Comparison of ENCODE assay signal across 8 mouse cellular contexts in genomic region chr2:158408997-158409594, GRCm38 (mm10). TPM values are rescaled to one million over a fixed set of nuclear protein-coding genes. Genes with fewer than 3 reads are reported as not detected.
A peak's percentile ranks its signal among the peaks of the same experiment; 100 is the strongest.
DNase-seq lines count a peak whose midpoint lies in the region; ATAC-seq and TF ChIP-seq lines count a peak whose summit lies in the region.

No protein-coding gene starts in this region.

- no peak for TF ChIP-seq POLR2A in MEL (IDR thresholded peaks at IDR 0.05; ENCODE audit: control insufficient read depth in 1 of 2, insufficient read depth in 1 of 2, low read depth in 1 of 2, low read length in 2 of 2, poor library complexity in 1 of 2)

- TF ChIP-seq RAD21 in MEL (IDR thresholded peaks at IDR 0.05; ENCODE audit: low read depth, low read length): no peak

- H3K27ac ChIP-seq in heart, embryonic 13.5 days (replicated peaks): no peak overlapping the region; the same call in 1 of the 2 replicates
- no peak overlapping the region for H3K27ac ChIP-seq in MEL (ENCODE audit: control insufficient read depth, low read depth, low read length)
- peak overlapping the region; percentile 72 for H3K27ac ChIP-seq in hindbrain, embryonic 13.5 days
- peak overlapping the region; percentile 65 for H3K27ac ChIP-seq in midbrain, embryonic 14.5 days (replicated peaks; ENCODE audit: low read depth, low read length)

- no peaks in the 10 kb centered on the region for H3K36me3 ChIP-seq in heart, embryonic 13.5 days
- peaks cover 0 to 34% of the 10 kb centered on the region in 2 experiments; a peak in 2 of 4 replicates for H3K36me3 ChIP-seq in MEL (ENCODE audit: control insufficient read depth in 1 of 2, insufficient read depth in 2 of 2, low read length in 2 of 2)
- H3K36me3 ChIP-seq in hindbrain, embryonic 13.5 days: no peaks in the 10 kb centered on the region
- no peaks in the 10 kb centered on the region for H3K36me3 ChIP-seq in midbrain, embryonic 14.5 days (ENCODE audit: control insufficient read depth, insufficient read depth, low read length)

- peaks cover 33% of the 10 kb centered on the region for H3K4me1 ChIP-seq in heart, embryonic 13.5 days
- peaks cover 11 to 22% of the 10 kb centered on the region in 2 experiments for H3K4me1 ChIP-seq in MEL (ENCODE audit: control insufficient read depth in 1 of 2, insufficient read depth in 2 of 2, low read length in 2 of 2)
- peaks cover 37% of the 10 kb centered on the region for H3K4me1 ChIP-seq in hindbrain, embryonic 13.5 days (replicated peaks)
- H3K4me1 ChIP-seq in midbrain, embryonic 14.5 days (ENCODE audit: control insufficient read depth, insufficient read depth, low read length): peaks cover 25% of the 10 kb centered on the region

- H3K4me3 ChIP-seq in heart, embryonic 13.5 days: peak overlapping the region; percentile 97
- peak overlapping the region; percentile 62 to 68 for H3K4me3 ChIP-seq in MEL (ENCODE audit: control insufficient read depth in 1 of 2, insufficient read depth in 1 of 2, low read depth in 2 of 2, low read length in 2 of 2)
- H3K4me3 ChIP-seq in hindbrain, embryonic 13.5 days: peak overlapping the region; percentile 80
- peak overlapping the region; percentile 95 for H3K4me3 ChIP-seq in midbrain, embryonic 14.5 days (replicated peaks; ENCODE audit: low read depth, low read length)

- no peak for TF ChIP-seq EP300 in MEL (IDR thresholded peaks at IDR 0.05; ENCODE audit: low read depth in 1 of 2, low read length in 2 of 2)

- intact Hi-C loops in heart, postnatal 10 days (cut with DNase I): no loop called here

- H3K4me2 ChIP-seq in heart, embryonic 13.5 days: peak overlapping the region; percentile 98
- peak overlapping the region; percentile 53 for H3K4me2 ChIP-seq in hindbrain, embryonic 13.5 days
- peak overlapping the region; percentile 52 for H3K4me2 ChIP-seq in midbrain, embryonic 14.5 days (ENCODE audit: low read length)

- no peak for DNase-seq in heart, postnatal 10 days
- DNase-seq in MEL (ENCODE audit: low read depth, low spot score): no peak
- DNase-seq in midbrain, embryonic 14.5 days: no peak
- no peak for DNase-seq in urinary bladder, adult 18-20 months (ENCODE audit: low spot score in 2 of 2)
- DNase-seq in layer of hippocampus, adult 9-11 months: no peak

- no peak for ATAC-seq in heart, embryonic 13.5 days (ENCODE audit: extremely low read depth, insufficient number of reproducible peaks, low FRiP score, low TSS enrichment)
- no peak; the same call in 1 of the 2 replicates for ATAC-seq in hindbrain, embryonic 13.5 days (ENCODE audit: low FRiP score)
- peak; percentile 22; the same call in 1 of the 2 replicates for ATAC-seq in midbrain, embryonic 14.5 days (ENCODE audit: low FRiP score, low TSS enrichment)
- no peak; the same call in 1 of the 2 replicates for ATAC-seq in megakaryocyte-erythroid progenitor cell, adult 5-6 weeks (replicated peaks; ENCODE audit: low FRiP score, low TSS enrichment, poor library complexity, severe bottlenecking)

- H3K9me3 ChIP-seq in heart, embryonic 13.5 days: no peaks in the 10 kb centered on the region
- no peaks in the 10 kb centered on the region for H3K9me3 ChIP-seq in MEL (replicated peaks; ENCODE audit: insufficient read depth, low read length)
- H3K9me3 ChIP-seq in hindbrain, embryonic 13.5 days: no peaks in the 10 kb centered on the region
- no peaks in the 10 kb centered on the region for H3K9me3 ChIP-seq in midbrain, embryonic 14.5 days (ENCODE audit: control insufficient read depth, low read length)

- peak overlapping the region; percentile 75 for H3K9ac ChIP-seq in heart, embryonic 13.5 days
- peak overlapping the region; percentile 56 for H3K9ac ChIP-seq in MEL (ENCODE audit: control insufficient read depth, low read depth, low read length, poor library complexity, severe bottlenecking)
- H3K9ac ChIP-seq in hindbrain, embryonic 13.5 days: peak overlapping the region; percentile 66
- H3K9ac ChIP-seq in midbrain, embryonic 14.5 days (replicated peaks; ENCODE audit: low read length): peak overlapping the region; percentile 90; the same call in 1 of the 2 replicates

- peaks cover 4% of the 10 kb centered on the region for H3K27me3 ChIP-seq in heart, embryonic 13.5 days (replicated peaks)
- peaks cover 3% of the 10 kb centered on the region in 2 experiments for H3K27me3 ChIP-seq in MEL (ENCODE audit: control insufficient read depth in 1 of 2, insufficient read depth in 2 of 2, low read length in 2 of 2)
- no peaks in the 10 kb centered on the region for H3K27me3 ChIP-seq in hindbrain, embryonic 13.5 days
- H3K27me3 ChIP-seq in midbrain, embryonic 14.5 days (ENCODE audit: control insufficient read depth, insufficient read depth, low read length): no peaks in the 10 kb centered on the region

- no peak for TF ChIP-seq CTCF in MEL (IDR thresholded peaks at IDR 0.05 in 2 of 3, conservative IDR thresholded peaks at IDR 0.05 in 1 of 3; ENCODE audit: control insufficient read depth in 1 of 3, insufficient read depth in 1 of 3, low read depth in 2 of 3, low read length in 3 of 3, poor library complexity in 1 of 3, severe bottlenecking in 1 of 3)

- H3K79me2 ChIP-seq in MEL (ENCODE audit: control insufficient read depth, insufficient read depth, low read length, poor library complexity): peaks cover 25% of the 10 kb centered on the region

- WGBS in heart, embryonic 13.5 days: 19% methylated on average over 14 of the region's 14 CpGs
- 23% methylated on average over 14 of the region's 14 CpGs for WGBS in hindbrain, embryonic 13.5 days
- WGBS in midbrain, embryonic 14.5 days: 21% methylated on average over 14 of the region's 14 CpGs

TF ChIP-seq in MEL, 35 proteins besides CTCF, POLR2A, EP300 and RAD21:
- TF ChIP-seq NRF1 (IDR thresholded peaks at IDR 0.05; ENCODE audit: insufficient read depth, low read depth, low read length, poor library complexity, severe bottlenecking): no peak
- TF ChIP-seq MYC (IDR thresholded peaks at IDR 0.05; ENCODE audit: low read depth, low read length): no peak
- no peak for TF ChIP-seq POLR2AphosphoS2 (IDR thresholded peaks at IDR 0.05; ENCODE audit: low read length)
- peak; percentile 53 for TF ChIP-seq GATA1 (IDR thresholded peaks at IDR 0.05; ENCODE audit: low read depth, low read length)
- TF ChIP-seq TCF12 (IDR thresholded peaks at IDR 0.05; ENCODE audit: low read depth, low read length): no peak

RNA-seq across cellular contexts. Expression of gene Ralgapb, which starts 0.6 kb away (rescaled TPM):
- 10.7 and 11.2 TPM in 2 replicates for polyA plus RNA-seq in heart, embryonic 13.5 days (2015; fragmentation: Nextera tagmentation; extraction: Ambion mirVana)
- total RNA-seq in heart, postnatal 10 days (2021): 10 to 100 TPM; 30.5 to 33.3 TPM
- total RNA-seq in MEL (2012; rRNA removed): 15.0 and 15.6 TPM in 2 replicates
- 100 to 1,000 TPM in 1 of 2 experiments, 10 to 100 TPM in 1; 20.7 to 122 TPM for polyA plus RNA-seq in MEL (2012; ENCODE audit: insufficient read depth in 1 of 2, insufficient read length in 2 of 2, low read depth in 1 of 2, low replicate concordance in 2 of 2, missing spikeins in 1 of 2)
- 22.8 and 25.5 TPM in 2 replicates for polyA plus RNA-seq in hindbrain, embryonic 13.5 days (2015; fragmentation: Nextera tagmentation; extraction: Ambion mirVana)
- polyA plus RNA-seq in midbrain, embryonic 14.5 days (2014; fragmentation: Nextera tagmentation; extraction: Ambion mirVana): 31.4 and 32.6 TPM in 2 replicates
- 32.2 and 52.0 TPM in 2 replicates for total RNA-seq in megakaryocyte-erythroid progenitor cell, adult 5-6 weeks (2014; fragmentation: Nextera tagmentation)
- 26.3 and 32.6 TPM in 2 replicates for total RNA-seq in megakaryocyte-erythroid progenitor cell, adult 5-6 weeks (2017)

RNA-seq across cellular contexts. Expression of gene Snhg11, which starts 33.7 kb away (rescaled TPM):
- polyA plus RNA-seq in heart, embryonic 13.5 days (2015; fragmentation: Nextera tagmentation; extraction: Ambion mirVana): 0.60 and 0.95 TPM in 2 replicates
- under 1 TPM in 1 of 2 experiments, not detected in 1; 0.24 TPM for total RNA-seq in heart, postnatal 10 days (2021)
- not detected in 2 replicates for total RNA-seq in MEL (2012; rRNA removed)
- under 1 TPM in 1 of 2 experiments, not detected in 1; 0.06 TPM for polyA plus RNA-seq in MEL (2012; ENCODE audit: insufficient read depth in 1 of 2, insufficient read length in 2 of 2, low read depth in 1 of 2, low replicate concordance in 2 of 2, missing spikeins in 1 of 2)
- polyA plus RNA-seq in hindbrain, embryonic 13.5 days (2015; fragmentation: Nextera tagmentation; extraction: Ambion mirVana): 518 and 582 TPM in 2 replicates
- 225 and 337 TPM in 2 replicates for polyA plus RNA-seq in midbrain, embryonic 14.5 days (2014; fragmentation: Nextera tagmentation; extraction: Ambion mirVana)
- not detected in 2 replicates for total RNA-seq in megakaryocyte-erythroid progenitor cell, adult 5-6 weeks (2014; fragmentation: Nextera tagmentation)
- total RNA-seq in megakaryocyte-erythroid progenitor cell, adult 5-6 weeks (2017): not detected in 2 replicates

Comparison
In these comparisons a context has a peak if more than half of its experiments do, and no peak if none do; other contexts are left out.
1. H3K27ac ChIP-seq: peak in hindbrain, embryonic 13.5 days (single experiment) and midbrain, embryonic 14.5 days (single experiment); none in heart, embryonic 13.5 days (single experiment) and MEL (single experiment).
2. RNA of gene Snhg11, which starts 33.7 kb away (polyA plus RNA-seq): 518 to 582 TPM in hindbrain, embryonic 13.5 days and 225 to 337 TPM in midbrain, embryonic 14.5 days; 0.60 to 0.95 TPM in heart, embryonic 13.5 days and 0.06 TPM in MEL; every median in the first group is over 100 times any median in the second.
3. Peak in every context shown above with its lines, with median percentiles within 50 percentile points of each other: H3K4me2 ChIP-seq, H3K4me3 ChIP-seq and H3K9ac ChIP-seq.